Mouse (Mus musculus): ENCODE measurements around the gene Gm38431. TPM values are rescaled to one million over a fixed set of nuclear protein-coding genes. Genes with fewer than 3 reads are reported as not detected.

Gene Gm38431
- total and polyA plus RNA-seq, 3 experiments, result 1.1 to 30.5 (median 9.8) TPM

DNA sequence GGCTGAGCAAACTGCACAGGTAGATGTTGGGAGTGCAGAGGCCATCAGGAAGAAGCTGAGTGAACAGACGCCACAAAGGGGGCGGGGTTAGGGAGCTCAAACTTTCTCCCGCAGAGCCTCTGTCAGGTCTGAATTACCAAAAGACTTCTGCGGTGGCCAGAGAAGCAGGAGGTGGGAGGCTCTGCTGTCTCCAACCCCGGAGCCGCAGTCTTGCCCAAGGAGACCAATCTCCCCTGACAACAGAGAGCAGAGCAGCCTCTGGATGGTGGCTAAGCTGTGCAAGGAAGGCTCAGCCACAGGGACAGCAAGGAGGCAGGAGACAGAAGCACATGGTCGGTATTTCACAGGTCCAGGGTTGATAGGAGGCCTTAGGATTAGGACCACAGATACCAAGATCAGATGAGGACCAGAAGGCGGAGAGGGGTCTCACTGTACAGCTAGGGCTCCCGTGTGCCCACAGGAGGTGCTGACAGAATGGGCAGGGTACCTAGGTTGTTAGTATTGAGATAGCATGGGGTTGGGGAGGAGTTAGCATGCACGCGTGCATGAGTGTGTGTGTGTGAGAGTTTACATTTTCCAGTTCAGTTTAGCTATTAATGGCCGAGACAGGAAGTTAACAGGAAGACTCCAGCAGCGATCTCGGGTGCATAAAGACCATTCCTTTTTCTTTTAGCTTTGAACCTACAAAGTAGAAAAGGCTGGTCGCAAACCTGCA is 8.8 kb upstream of the Gm38431 start (continued):
- TF ChIP-seq ELF1 (IDR thresholded peaks at IDR 0.05; ENCODE audit: low read depth, low read length), result 0 out of 2 replicates have a peak, but pooled peaks have one; percentile 34
- no peak for TF ChIP-seq POLR2AphosphoS2 (IDR thresholded peaks at IDR 0.05; ENCODE audit: low read depth, low read length)
- no peak for TF ChIP-seq MEF2A (IDR thresholded peaks at IDR 0.05; ENCODE audit: borderline replicate concordance, low read depth, low read length)
- TF ChIP-seq TCF12 (IDR thresholded peaks at IDR 0.05; ENCODE audit: low read depth, low read length), result peak; percentile 64; the same call in 1 of the 2 replicates
- TF ChIP-seq KAT2A (IDR thresholded peaks at IDR 0.05; ENCODE audit: insufficient replicate concordance, low read length), result no peak
- no peak for TF ChIP-seq MAZ (IDR thresholded peaks at IDR 0.05; ENCODE audit: low read depth, low read length)
- no peak for TF ChIP-seq NRF1 (IDR thresholded peaks at IDR 0.05; ENCODE audit: low read depth, low read length)
- TF ChIP-seq SIN3A (IDR thresholded peaks at IDR 0.05; ENCODE audit: low read length), result no peak

DNA sequence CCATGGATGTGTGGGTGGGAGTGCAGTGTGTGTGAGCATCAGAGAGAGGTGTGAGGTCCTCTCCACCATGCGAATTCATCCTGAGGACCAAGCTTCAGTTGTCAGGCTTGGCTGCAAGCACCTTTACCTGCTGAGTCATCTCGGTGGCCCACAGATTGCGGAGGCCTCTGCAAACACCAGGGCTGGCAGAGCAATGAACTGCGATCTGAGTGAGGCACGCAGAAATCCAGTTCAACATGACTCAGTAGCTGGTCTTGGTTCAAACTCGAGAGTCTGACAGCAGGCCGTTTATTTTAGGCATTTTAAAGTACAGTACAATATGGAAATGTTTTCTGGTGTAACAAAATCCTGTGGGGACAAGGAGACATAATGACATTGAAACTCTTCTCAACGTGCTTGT is 6.0 kb upstream of the Gm38431 start:
- no peak overlapping the region for H3K4me2 ChIP-seq (ENCODE audit: insufficient read depth, low read depth, poor library complexity, severe bottlenecking)
- H3K4me3 ChIP-seq (replicated peaks in 1 of 3; ENCODE audit: low read depth in 2 of 3, low read length in 2 of 3, poor library complexity in 1 of 3), result no peak overlapping the region
- TF ChIP-seq CTCF (conservative IDR thresholded peaks at IDR 0.05 in 1 of 2, IDR thresholded peaks at IDR 0.05 in 1 of 2; ENCODE audit: low read depth in 2 of 2, low read length in 2 of 2) (no peak), RCOR1 (conservative IDR thresholded peaks at IDR 0.05; ENCODE audit: low read depth, low read length) (0 out of 2 replicates have a peak, but pooled peaks have one; percentile 16), JUND (conservative IDR thresholded peaks at IDR 0.05; ENCODE audit: low read depth, low read length) (no peak), BHLHE40 (IDR thresholded peaks at IDR 0.05; ENCODE audit: low read depth, low read length) (no peak), MAFK (IDR thresholded peaks at IDR 0.05; ENCODE audit: insufficient replicate concordance, low read length) (peak; percentile 80), MAZ (IDR thresholded peaks at IDR 0.05; ENCODE audit: low read depth, low read length) (0 out of 2 replicates have a peak, but pooled peaks have one; percentile 39), MAX (IDR thresholded peaks at IDR 0.05; ENCODE audit: low read length) (0 out of 2 replicates have a peak, but pooled peaks have one; percentile 36), SMC3 (IDR thresholded peaks at IDR 0.05; ENCODE audit: low read depth, low read length) (no peak), ELF1 (IDR thresholded peaks at IDR 0.05; ENCODE audit: low read depth, low read length) (no peak), IRF4 (IDR thresholded peaks at IDR 0.05; ENCODE audit: low read depth, low read length) (peak; percentile 36; the same call in 1 of the 2 replicates), SIN3A (IDR thresholded peaks at IDR 0.05; ENCODE audit: low read length) (peak; percentile 63; the same call in 1 of the 2 replicates), ZNF384 (IDR thresholded peaks at IDR 0.05; ENCODE audit: low read depth, low read length) (no peak), ETS1 (conservative IDR thresholded peaks at IDR 0.05; ENCODE audit: low read depth, low read length) (peak; percentile 49; the same call in 1 of the 2 replicates), MEF2A (IDR thresholded peaks at IDR 0.05; ENCODE audit: borderline replicate concordance, low read depth, low read length) (peak; percentile 28; the same call in 1 of the 2 replicates), POLR2AphosphoS2 (IDR thresholded peaks at IDR 0.05; ENCODE audit: low read depth, low read length) (no peak), EP300 (IDR thresholded peaks at IDR 0.05; ENCODE audit: low read length) (peak; percentile 26; the same call in 1 of the 2 replicates), MYC (IDR thresholded peaks at IDR 0.05; ENCODE audit: low read depth, low read length) (0 out of 2 replicates have a peak, but pooled peaks have one; percentile 47), USF1 (IDR thresholded peaks at IDR 0.05; ENCODE audit: low read depth, low read length) (no peak), TBP (conservative IDR thresholded peaks at IDR 0.05; ENCODE audit: low read depth, low read length) (0 out of 2 replicates have a peak, but pooled peaks have one; percentile 17), TCF12 (IDR thresholded peaks at IDR 0.05; ENCODE audit: low read depth, low read length) (0 out of 2 replicates have a peak, but pooled peaks have one; percentile 11)
- no peaks in the 10 kb centered on the region for H3K27me3 ChIP-seq (replicated peaks)
- peaks cover 15 to 56% of the 10 kb centered on the region in 2 experiments for H3K4me1 ChIP-seq (ENCODE audit: control insufficient read depth in 1 of 2, insufficient read depth in 2 of 2)
- dilution Hi-C loops (cut with MboI; ENCODE audit: extremely low pct_ligation_motif_present, extremely low pct_unique_long_range_greater_than_20kb, low sequenced_read_pairs), result no loop called here
- H3K9ac ChIP-seq (ENCODE audit: insufficient read depth, low read depth), result no peak overlapping the region; the same call in 1 of the 2 replicates
- in situ Hi-C loops (cut with MboI; ENCODE audit: low pct_ligation_motif_present, low pct_unique_long_range_greater_than_20kb, low sequenced_read_pairs), result no loop called here
- no peaks in the 10 kb centered on the region for H3K79me2 ChIP-seq (replicated peaks; ENCODE audit: control insufficient read depth, extremely low read depth, insufficient read depth, poor library complexity, severe bottlenecking)
- DNase-seq (ENCODE audit: extremely low read depth), result peak; percentile 47
- H3K9me3 ChIP-seq (replicated peaks; ENCODE audit: low read length), result no peaks in the 10 kb centered on the region
- peak overlapping the region; percentile 46 for H3K27ac ChIP-seq (ENCODE audit: insufficient read depth, low read depth)
- peaks cover 5 to 28% of the 10 kb centered on the region in 2 experiments for H3K36me3 ChIP-seq (replicated peaks in 1 of 2; ENCODE audit: control insufficient read depth in 1 of 2, insufficient read depth in 1 of 2, low read length in 1 of 2)
